ENCODE assay signal across 20 mouse cellular contexts in the genomic region with DNA sequence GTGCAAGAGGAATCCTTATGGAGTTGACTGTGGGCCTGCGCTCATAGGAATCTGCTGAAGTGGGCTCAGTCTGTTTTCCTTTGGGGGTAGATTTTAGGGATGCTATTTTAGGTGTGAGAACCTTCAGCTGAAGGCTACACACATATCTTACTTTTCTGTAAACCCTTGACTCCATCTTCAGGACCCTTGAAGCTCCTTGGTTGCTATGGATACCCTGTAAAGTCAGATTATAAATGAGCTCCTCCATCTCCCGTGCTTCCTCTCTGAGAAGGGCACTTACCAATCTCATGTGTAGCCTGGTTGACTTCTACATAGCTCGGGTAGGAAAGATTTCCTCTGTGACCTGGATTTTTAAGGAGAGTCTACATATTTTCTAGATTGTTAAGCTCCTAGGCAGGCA. TPM values are rescaled to one million over a fixed set of nuclear protein-coding genes. Genes with fewer than 3 reads are reported as not detected.
DNase-seq lines count a peak whose midpoint lies in the region; ATAC-seq and TF ChIP-seq lines count a peak whose summit lies in the region.
"Had no signal": no experiment of that assay in that cellular context is flagged by ENCODE, and none has a peak within 500 bp of the region (broad histone marks: within the 10 kb centered on the region; RNA-seq: fewer than 3 reads in every experiment).

No protein-coding gene starts in this region.

- H3K4me1 ChIP-seq in heart, embryonic 15.5 days (replicated peaks): peaks cover 81% of the 10 kb centered on the region
- peaks cover 16% of the 10 kb centered on the region for H3K4me1 ChIP-seq in lung, embryonic 14.5 days (ENCODE audit: insufficient read depth)
- H3K4me1 ChIP-seq in lung, postnatal 0 days (ENCODE audit: insufficient read depth, low read depth, low read length): peaks cover 15% of the 10 kb centered on the region; the same call in 1 of the 2 replicates

- WGBS in heart, embryonic 15.5 days: 60% methylated on average over 3 of the region's 3 CpGs
- WGBS in lung, embryonic 14.5 days: 40% methylated on average over 3 of the region's 3 CpGs
- 36% methylated on average over 3 of the region's 3 CpGs for WGBS in lung, postnatal 0 days

- H3K27ac ChIP-seq in heart, embryonic 15.5 days: peak overlapping the region; percentile 81
- no peak overlapping the region for H3K27ac ChIP-seq in lung, embryonic 14.5 days (ENCODE audit: low read depth)
- H3K27ac ChIP-seq in lung, postnatal 0 days (ENCODE audit: low read length): peak overlapping the region; percentile 77
- H3K27ac ChIP-seq: forebrain, embryonic 10.5 days; hindbrain, embryonic 13.5 days; hindbrain, postnatal 0 days had no signal

- no peak for DNase-seq in heart, adult 18-20 months
- peak; percentile 34 for DNase-seq in lung, embryonic 14.5 days
- no peak for DNase-seq in lung, postnatal 4 days
- peak; percentile 82 for DNase-seq in lung, postnatal 0 days (ENCODE audit: low spot score)
- DNase-seq in lung, postnatal 36 days: peak; percentile 60
- DNase-seq in frontal cortex, postnatal 25 days (ENCODE audit: low spot score in 2 of 2): no peak
- DNase-seq in cerebellum, adult 11-12 months: no peak
- DNase-seq: adrenal gland, adult 8-10 months; adrenal gland, postnatal 36 days; cerebellum, adult 8-10 months; cerebellum, postnatal 14 days; embryo, embryonic 11 days; gastrocnemius, postnatal 14 days had no signal

- no peak overlapping the region for H3K4me2 ChIP-seq in heart, embryonic 15.5 days
- H3K4me2 ChIP-seq in lung, embryonic 14.5 days: no peak overlapping the region
- no peak overlapping the region for H3K4me2 ChIP-seq in lung, postnatal 0 days (replicated peaks; ENCODE audit: low read depth, low read length)
- H3K4me2 ChIP-seq: embryonic facial prominence, embryonic 15.5 days; hindbrain, embryonic 13.5 days had no signal

- H3K9me3 ChIP-seq in heart, embryonic 15.5 days (replicated peaks): no peaks in the 10 kb centered on the region
- no peaks in the 10 kb centered on the region for H3K9me3 ChIP-seq in lung, embryonic 14.5 days (ENCODE audit: low read depth, low read length)
- H3K9me3 ChIP-seq in lung, postnatal 0 days (ENCODE audit: low read length): no peaks in the 10 kb centered on the region
- H3K9me3 ChIP-seq: embryonic facial prominence, embryonic 15.5 days; forebrain, embryonic 10.5 days; hindbrain, embryonic 13.5 days had no signal

- TF ChIP-seq CTCF in lung, embryonic 14.5 days (IDR thresholded peaks at IDR 0.05; ENCODE audit: low read depth): no peak
- no peak for TF ChIP-seq CTCF in lung, postnatal 0 days (IDR thresholded peaks at IDR 0.05)

- ATAC-seq in heart, embryonic 15.5 days (replicated peaks; ENCODE audit: insufficient number of reproducible peaks, insufficient read depth, low FRiP score, low read depth): no peak
- ATAC-seq in lung, embryonic 14.5 days (ENCODE audit: insufficient read depth): peak; percentile 48; the same call in 1 of the 2 replicates
- peak; percentile 66 for ATAC-seq in lung, postnatal 0 days
- ATAC-seq: forebrain, embryonic 14.5 days; hindbrain, postnatal 0 days had no signal

- no peaks in the 10 kb centered on the region for H3K27me3 ChIP-seq in heart, embryonic 15.5 days
- no peaks in the 10 kb centered on the region for H3K27me3 ChIP-seq in lung, embryonic 14.5 days (ENCODE audit: insufficient read depth, low read length)
- no peaks in the 10 kb centered on the region for H3K27me3 ChIP-seq in lung, postnatal 0 days (replicated peaks; ENCODE audit: insufficient read depth, low read length)
- H3K27me3 ChIP-seq: embryonic facial prominence, embryonic 15.5 days; hindbrain, embryonic 13.5 days had no signal

- H3K4me3 ChIP-seq in heart, embryonic 15.5 days: no peak overlapping the region
- H3K4me3 ChIP-seq in lung, embryonic 14.5 days (ENCODE audit: low read depth, low read length): no peak overlapping the region
- no peak overlapping the region for H3K4me3 ChIP-seq in lung, postnatal 0 days (ENCODE audit: low read depth, low read length)
- H3K4me3 ChIP-seq: embryonic facial prominence, embryonic 15.5 days; erythroblast, embryonic 14.5 days; forebrain, embryonic 10.5 days; hindbrain, embryonic 13.5 days had no signal

- H3K9ac ChIP-seq in heart, embryonic 15.5 days: no peak overlapping the region
- H3K9ac ChIP-seq in lung, embryonic 14.5 days: no peak overlapping the region
- no peak overlapping the region for H3K9ac ChIP-seq in lung, postnatal 0 days (replicated peaks; ENCODE audit: low read depth)
- H3K9ac ChIP-seq: embryonic facial prominence, embryonic 15.5 days; hindbrain, embryonic 13.5 days had no signal

- 0 out of 2 replicates have a peak, but pooled peaks have one; percentile 8 for TF ChIP-seq EP300 in lung, postnatal 0 days (IDR thresholded peaks at IDR 0.05)

- no peaks in the 10 kb centered on the region for H3K36me3 ChIP-seq in heart, embryonic 15.5 days
- H3K36me3 ChIP-seq in lung, embryonic 14.5 days (ENCODE audit: insufficient read depth): no peaks in the 10 kb centered on the region
- no peaks in the 10 kb centered on the region for H3K36me3 ChIP-seq in lung, postnatal 0 days (ENCODE audit: insufficient read depth, low read length)
- H3K36me3 ChIP-seq: embryonic facial prominence, embryonic 15.5 days; forebrain, embryonic 10.5 days; hindbrain, embryonic 13.5 days had no signal

RNA-seq across cellular contexts. Expression of a gene that starts 46.1 kb away (rescaled TPM):
- 136 and 149 TPM in 2 replicates for polyA plus RNA-seq in heart, embryonic 15.5 days (2015; fragmentation: Nextera tagmentation; extraction: Ambion mirVana)
- 10 to 100 TPM; 62.9 to 67.0 TPM for total RNA-seq in heart, adult 18-20 months (2021)
- 47.1 and 49.4 TPM in 2 replicates for polyA plus RNA-seq in lung, embryonic 14.5 days (2014; fragmentation: Nextera tagmentation; extraction: Ambion mirVana)
- polyA plus RNA-seq in lung, postnatal 0 days (2015; fragmentation: Nextera tagmentation; extraction: Ambion mirVana): 83.1 and 101 TPM in 2 replicates

Comparison
In these comparisons a context has a peak if more than half of its experiments do, and no peak if none do; other contexts are left out.
1. DNase-seq: peak in lung, embryonic 14.5 days (single experiment), lung, postnatal 0 days (single experiment) and lung, postnatal 36 days (single experiment); none in heart, adult 18-20 months (0 of 2), lung, postnatal 4 days (0 of 2), frontal cortex, postnatal 25 days (0 of 2) and cerebellum, adult 11-12 months (single experiment).